Mouse (Mus musculus): Measurements from ENCODE around the gene Tcf7l2.

Gene Tcf7l2

GRCm38 (mm10) chr19:55896629-55897028, 155.0 kb downstream of the Tcf7l2 start:
- DNase-seq (ENCODE audit: low read depth, low spot score): no peak

- DNase-seq (ENCODE audit: low read depth, low spot score): no peak
These were observed 161.2 kb downstream of the Tcf7l2 start for GRCm38 (mm10) chr19:55902573-55903385.

- peak; percentile 63 for DNase-seq (ENCODE audit: low read depth, low spot score)
These were observed 167.4 kb downstream of the Tcf7l2 start for GRCm38 (mm10) chr19:55909039-55909438.

- DNase-seq (ENCODE audit: low read depth, low spot score): no peak
These were observed 170.3 kb downstream of the Tcf7l2 start for GRCm38 (mm10) chr19:55911941-55912340.

GRCm38 (mm10) chr19:55912813-55913212, 171.2 kb downstream of the Tcf7l2 start:
- peak; percentile 12 for DNase-seq (ENCODE audit: low read depth, low spot score)

GRCm38 (mm10) chr19:55913585-55913984, 172.0 kb downstream of the Tcf7l2 start:
- DNase-seq (ENCODE audit: low read depth, low spot score): no peak

- DNase-seq (ENCODE audit: low read depth, low spot score): peak; percentile 60
These were observed 173.1 kb downstream of the Tcf7l2 start for GRCm38 (mm10) chr19:55914614-55915211.

- peak; percentile 87 for DNase-seq (ENCODE audit: low read depth, low spot score)
These were observed 173.9 kb downstream of the Tcf7l2 start for GRCm38 (mm10) chr19:55915506-55915905.

- DNase-seq (ENCODE audit: low read depth, low spot score): no peak
These were observed 174.6 kb downstream of the Tcf7l2 start for GRCm38 (mm10) chr19:55916211-55916610.

GRCm38 (mm10) chr19:55923789-55924426, 182.3 kb downstream of the Tcf7l2 start:
- no peak for DNase-seq (ENCODE audit: low read depth, low spot score)

GRCm38 (mm10) chr19:55924800-55925199, 183.2 kb downstream of the Tcf7l2 start:
- no peak for DNase-seq (ENCODE audit: low read depth, low spot score)

GRCm38 (mm10) chr19:55925425-55925803, 183.8 kb downstream of the Tcf7l2 start:
- no peak for DNase-seq (ENCODE audit: low read depth, low spot score)

GRCm38 (mm10) chr19:55925804-55926521, 184.3 kb downstream of the Tcf7l2 start:
- DNase-seq (ENCODE audit: low read depth, low spot score): no peak

- DNase-seq (ENCODE audit: low read depth, low spot score): no peak
These were observed 185.4 kb downstream of the Tcf7l2 start for GRCm38 (mm10) chr19:55926858-55927673.

GRCm38 (mm10) chr19:55927674-55928061, 186.0 kb downstream of the Tcf7l2 start:
- no peak for DNase-seq (ENCODE audit: low read depth, low spot score)

GRCm38 (mm10) chr19:55928674-55929073, 187.1 kb downstream of the Tcf7l2 start:
- no peak for DNase-seq (ENCODE audit: low read depth, low spot score)

GRCm38 (mm10) chr19:55931642-55932041, 190.0 kb downstream of the Tcf7l2 start:
- DNase-seq (ENCODE audit: low read depth, low spot score): no peak

GRCm38 (mm10) chr19:55933947-55934729, 192.5 kb downstream of the Tcf7l2 start:
- DNase-seq (ENCODE audit: low read depth, low spot score): no peak

- DNase-seq (ENCODE audit: low read depth, low spot score): no peak
These were observed 193.0 kb downstream of the Tcf7l2 start for GRCm38 (mm10) chr19:55934730-55935003.

- DNase-seq (ENCODE audit: low read depth, low spot score): no peak
These were observed 195.4 kb downstream of the Tcf7l2 start for GRCm38 (mm10) chr19:55937026-55937425.

Data from CD4-positive, CD25-positive, alpha-beta regulatory T cell, adult 2 months (primary cell).